In genomic region chr4:156197131-156197828, GRCm38 (mm10) we compare ENCODE assay signal across 8 mouse cellular contexts. TPM values are rescaled to one million over a fixed set of nuclear protein-coding genes. Genes with fewer than 3 reads are reported as not detected.
DNase-seq lines count a peak whose midpoint lies in the region; ATAC-seq and TF ChIP-seq lines count a peak whose summit lies in the region.

TSS of gene Agrn (minus strand) at chr4:156197488.

- 1% methylated on average over 49 of the region's 88 CpGs for WGBS in bone marrow, adult 2 months
- under 1% methylated on average over 47 of the region's 88 CpGs for WGBS in forebrain, embryonic 11.5 days
- under 1% methylated on average over 64 of the region's 88 CpGs for WGBS in large intestine, adult 2 months
- WGBS in lung, embryonic 14.5 days, result under 1% methylated on average over 61 of the region's 88 CpGs
- whole genome bisulfite sequencing in olfactory bulb, adult 2 months, result 1% methylated on average over 75 of the region's 88 CpGs

- no peak; the same call in 1 of the 2 replicates for TF ChIP-seq CTCF in bone marrow, adult 2 months (IDR thresholded peaks at IDR 0.05; ENCODE audit: control insufficient read depth, insufficient read depth, low read length)
- no peak for TF ChIP-seq CTCF in lung, embryonic 14.5 days (IDR thresholded peaks at IDR 0.05; ENCODE audit: low read depth)
- no peak for TF ChIP-seq CTCF in olfactory bulb, adult 2 months (IDR thresholded peaks at IDR 0.05; ENCODE audit: insufficient read depth, low read depth, low read length)

- peak within 1 kb of the TSS; percentile 97 for H3K27ac ChIP-seq in bone marrow, adult 2 months (ENCODE audit: control insufficient read depth, insufficient read depth, low read depth, low read length, poor library complexity)
- H3K27ac ChIP-seq in forebrain, embryonic 11.5 days (ENCODE audit: low read depth, low read length), result peak within 1 kb of the TSS; percentile 87
- peak within 1 kb of the TSS; percentile 96 for H3K27ac ChIP-seq in lung, embryonic 14.5 days (ENCODE audit: low read depth)
- no peak within 1 kb of the TSS for H3K27ac ChIP-seq in olfactory bulb, adult 2 months (ENCODE audit: insufficient read depth, low read depth, low read length)

- H3K9ac ChIP-seq in forebrain, embryonic 11.5 days (ENCODE audit: low read length), result peak within 1 kb of the TSS; percentile 90
- H3K9ac ChIP-seq in lung, embryonic 14.5 days, result peak within 1 kb of the TSS; percentile 83

- peak; percentile 75 for DNase-seq in CD4-positive, CD25-positive, alpha-beta regulatory T cell, adult 2 months (ENCODE audit: low read depth, low spot score)
- no peak for DNase-seq in forebrain, embryonic 11.5 days (ENCODE audit: low spot score)
- DNase-seq in heart, postnatal 25 days (ENCODE audit: low spot score), result peak; percentile 59
- no peak for DNase-seq in large intestine, adult 2 months (ENCODE audit: low read depth, low spot score)
- no peak for DNase-seq in lung, embryonic 14.5 days
- peak; percentile 70 for DNase-seq in thymus, postnatal 14 days

- ATAC-seq in forebrain, embryonic 11.5 days (replicated peaks; ENCODE audit: low FRiP score), result peak; percentile 83
- ATAC-seq in lung, embryonic 14.5 days (ENCODE audit: insufficient read depth), result peak; percentile 80

- H3K9me3 ChIP-seq in forebrain, embryonic 11.5 days (ENCODE audit: control insufficient read depth, low read length), result no peaks in the 10 kb centered on the region
- no peaks in the 10 kb centered on the region for H3K9me3 ChIP-seq in lung, embryonic 14.5 days (ENCODE audit: low read depth, low read length)

- peak within 1 kb of the TSS; percentile 79 for H3K4me3 ChIP-seq in bone marrow, adult 2 months (replicated peaks; ENCODE audit: control insufficient read depth, low read depth, low read length)
- peak within 1 kb of the TSS; percentile 89 for H3K4me3 ChIP-seq in forebrain, embryonic 11.5 days (ENCODE audit: low read depth, low read length)
- H3K4me3 ChIP-seq in lung, embryonic 14.5 days (ENCODE audit: low read depth, low read length), result peak within 1 kb of the TSS; percentile 86
- H3K4me3 ChIP-seq in olfactory bulb, adult 2 months (ENCODE audit: insufficient read depth, low read depth, low read length), result peak within 1 kb of the TSS; percentile 94

- no peaks in the 10 kb centered on the region for H3K27me3 ChIP-seq in forebrain, embryonic 11.5 days (ENCODE audit: control insufficient read depth, insufficient read depth, low read length)
- H3K27me3 ChIP-seq in lung, embryonic 14.5 days (ENCODE audit: insufficient read depth, low read length), result peaks cover under 1% of the 10 kb centered on the region

- no peaks in the 10 kb centered on the region; the same call in 1 of the 2 replicates for H3K36me3 ChIP-seq in forebrain, embryonic 11.5 days (ENCODE audit: control insufficient read depth, insufficient read depth, low read length)
- peaks cover 20% of the 10 kb centered on the region; the same call in 1 of the 2 replicates for H3K36me3 ChIP-seq in lung, embryonic 14.5 days (ENCODE audit: insufficient read depth)

- peak; percentile 38; the same call in 1 of the 2 replicates for TF ChIP-seq POLR2A in bone marrow, adult 2 months (IDR thresholded peaks at IDR 0.05; ENCODE audit: borderline replicate concordance, control insufficient read depth, low read depth, low read length)
- peak; percentile 14; the same call in 1 of the 2 replicates for TF ChIP-seq POLR2A in olfactory bulb, adult 2 months (IDR thresholded peaks at IDR 0.05; ENCODE audit: insufficient read depth, low read depth, low read length)

- intact Hi-C loops in heart, postnatal 25 days (cut with DNase I), result loop anchor here (2.0 kb wide), 1 partner anchor 86 kb away; no protein-coding TSS in a partner anchor

- H3K4me2 ChIP-seq in forebrain, embryonic 11.5 days (ENCODE audit: low read depth, low read length, severe bottlenecking), result peak within 1 kb of the TSS; percentile 70
- H3K4me2 ChIP-seq in lung, embryonic 14.5 days, result peak within 1 kb of the TSS; percentile 96

- H3K4me1 ChIP-seq in bone marrow, adult 2 months (ENCODE audit: control insufficient read depth, insufficient read depth, low read length), result peaks cover 1% of the 10 kb centered on the region
- peaks cover 32% of the 10 kb centered on the region for H3K4me1 ChIP-seq in forebrain, embryonic 11.5 days (replicated peaks; ENCODE audit: control insufficient read depth, insufficient read depth, low read length)
- H3K4me1 ChIP-seq in lung, embryonic 14.5 days (ENCODE audit: insufficient read depth), result peaks cover 24% of the 10 kb centered on the region
- H3K4me1 ChIP-seq in olfactory bulb, adult 2 months (ENCODE audit: control insufficient read depth, insufficient read depth, low read length), result peaks cover 24% of the 10 kb centered on the region

RNA-seq across cellular contexts. Expression of gene Agrn, which starts in this region (rescaled TPM):
- polyA plus RNA-seq in bone marrow, adult 2 months (2011; ENCODE audit: insufficient read depth, insufficient read length, low replicate concordance, missing spikeins), result 21.5 and 37.5 TPM in 2 replicates
- polyA plus RNA-seq in forebrain, embryonic 11.5 days (2014; fragmentation: Nextera tagmentation; extraction: Ambion mirVana), result 97.0 and 108 TPM in 2 replicates
- total RNA-seq in heart, postnatal 25 days (2021), result 10 to 100 TPM; 35.3 to 40.4 TPM
- 50.8 and 87.5 TPM in 2 replicates for polyA plus RNA-seq in large intestine, adult 2 months (2012; rRNA removed)
- 81.9 and 84.0 TPM in 2 replicates for polyA plus RNA-seq in lung, embryonic 14.5 days (2014; fragmentation: Nextera tagmentation; extraction: Ambion mirVana)
- not detected in 2 replicates for polyA plus RNA-seq in olfactory bulb, adult 2 months (2012; ENCODE audit: insufficient read depth, insufficient read length, low replicate concordance, missing spikeins)

Comparison
In these comparisons a context has a peak if more than half of its experiments do, and no peak if none do; other contexts are left out.
1. DNase-seq: peak in CD4-positive, CD25-positive, alpha-beta regulatory T cell, adult 2 months (single experiment), heart, postnatal 25 days (single experiment) and thymus, postnatal 14 days (single experiment); none in forebrain, embryonic 11.5 days (single experiment), large intestine, adult 2 months (single experiment) and lung, embryonic 14.5 days (single experiment).
2. Peak in every context shown above with its lines, with median percentiles within 50 percentile points of each other: H3K4me3 ChIP-seq.